Mouse (Mus musculus) CD8-positive naive resting alpha-beta T cell, adult 2 months (primary cell): Measurements from ENCODE around the gene Fars2.

Source experiments
- DNase-seq, 2 experiments: peaks; one replicate each; pipeline ENCODE4 v3.0.0; 2022; ENCODE audit warnings: low read depth in 2 of 2, low spot score in 2 of 2

Fars2 gene

GRCm38 (mm10) chr13:36654251-36654650 is 537.0 kb downstream of the Fars2 start:
- DNase-seq, result no peak

GRCm38 (mm10) chr13:36679345-36679744 is 562.1 kb downstream of the Fars2 start:
- no peak for DNase-seq

GRCm38 (mm10) chr13:36680690-36681355 is 563.6 kb downstream of the Fars2 start:
- no peak for DNase-seq

DNA sequence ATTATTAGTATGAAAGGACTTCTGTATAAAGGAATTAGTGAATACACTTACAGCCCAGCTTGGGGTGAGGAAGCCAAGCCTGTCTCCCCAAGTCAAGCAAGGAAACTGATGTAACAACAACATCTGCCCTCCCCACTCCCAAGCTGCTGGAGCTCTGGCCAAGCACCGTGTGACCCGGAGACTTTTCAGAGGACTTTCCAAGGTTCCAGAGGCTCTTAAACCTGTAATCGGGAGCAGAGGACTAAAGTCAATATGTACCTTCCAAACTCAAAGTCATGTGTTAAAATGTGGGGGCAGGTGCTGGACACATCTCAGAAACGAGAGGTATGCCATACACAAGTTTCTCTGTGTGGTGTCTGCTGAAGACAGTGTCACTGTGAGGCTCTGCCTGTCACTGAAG is 566.4 kb downstream of the Fars2 start:
- DNase-seq, result no peak

GRCm38 (mm10) chr13:36695516-36696201 is 578.4 kb downstream of the Fars2 start:
- no peak for DNase-seq

DNA sequence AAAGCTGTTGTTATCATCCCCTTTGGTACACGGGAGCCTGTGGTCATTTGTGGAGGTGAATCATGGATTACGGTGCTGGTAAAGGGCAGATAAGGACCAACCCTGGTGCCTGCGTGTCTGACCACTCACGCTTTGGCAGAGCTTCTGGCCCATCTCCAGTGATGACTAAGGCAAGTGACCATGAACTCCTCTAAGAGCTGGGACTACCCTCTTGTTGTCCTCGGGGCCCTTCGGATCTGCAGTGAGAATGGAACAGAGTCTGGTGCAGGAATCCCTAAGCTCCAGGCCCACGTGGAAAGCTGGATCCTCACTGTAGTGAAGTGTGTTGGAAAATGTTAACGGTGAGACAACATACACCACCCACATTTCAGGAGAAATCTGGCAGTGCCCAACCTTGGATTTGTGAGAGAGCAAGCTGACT is 579.1 kb downstream of the Fars2 start:
- no peak for DNase-seq

- no peak for DNase-seq
Measured at GRCm38 (mm10) chr13:36707088-36707690, 590.0 kb downstream of the Fars2 start.

GRCm38 (mm10) chr13:36714101-36714500 is 596.9 kb downstream of the Fars2 start:
- no peak for DNase-seq

GRCm38 (mm10) chr13:36716708-36717107 is 599.5 kb downstream of the Fars2 start:
- no peak for DNase-seq

DNA sequence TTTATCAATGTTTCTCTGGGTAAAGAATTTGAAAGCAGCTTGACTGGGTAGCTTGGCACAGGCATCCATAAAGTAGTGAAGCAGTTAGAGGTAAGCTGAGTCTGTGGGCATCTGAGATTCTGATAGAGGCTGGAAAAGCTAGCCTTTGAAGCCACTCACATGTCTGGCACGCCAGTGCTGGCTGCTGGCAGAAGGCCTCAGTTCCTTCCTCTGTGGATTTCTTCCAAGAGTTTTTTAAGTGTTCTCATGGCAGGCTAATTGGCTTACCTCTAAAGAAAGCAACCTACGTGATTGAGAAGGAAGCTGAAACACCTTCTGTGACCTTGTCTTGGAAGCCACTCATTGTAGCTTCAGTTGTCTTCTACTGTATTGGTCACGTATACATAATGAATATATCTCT is 600.2 kb downstream of the Fars2 start:
- DNase-seq, result no peak

DNA sequence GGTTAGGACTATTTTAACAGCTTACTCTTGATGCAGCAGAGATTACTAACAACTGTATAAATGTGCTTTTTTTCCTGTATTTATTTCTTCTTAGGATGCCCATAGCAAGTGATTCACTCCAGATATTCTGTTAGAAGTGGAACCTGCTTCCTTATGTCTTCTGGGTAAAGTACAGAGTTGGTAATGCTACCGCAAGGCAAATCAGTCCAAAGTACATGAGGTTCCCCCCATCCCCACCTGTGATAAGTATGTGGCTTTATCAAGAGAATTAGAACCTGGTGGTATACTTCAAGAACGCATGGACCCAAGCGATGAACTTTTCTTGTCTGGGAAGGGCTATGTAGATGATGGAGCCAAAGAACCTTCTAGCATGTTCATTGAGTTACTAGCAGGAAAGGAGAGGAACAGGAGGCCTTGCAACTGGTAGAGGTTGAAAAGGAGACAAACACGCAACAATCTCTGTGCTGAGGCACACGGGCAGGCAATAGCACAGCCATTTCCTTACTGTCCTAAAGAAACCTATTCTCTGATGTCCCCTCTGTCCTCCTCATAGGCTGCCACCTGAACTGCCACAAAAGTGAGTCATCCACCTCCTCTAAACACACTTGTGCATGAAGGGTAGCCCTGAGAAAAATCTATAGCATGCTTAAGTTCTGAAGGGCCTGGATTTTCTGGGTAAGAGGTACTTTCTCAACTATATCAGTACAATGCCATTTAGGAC is 603.2 kb downstream of the Fars2 start:
- DNase-seq, result no peak

GRCm38 (mm10) chr13:36722309-36722708 is 605.1 kb downstream of the Fars2 start:
- no peak for DNase-seq

DNA sequence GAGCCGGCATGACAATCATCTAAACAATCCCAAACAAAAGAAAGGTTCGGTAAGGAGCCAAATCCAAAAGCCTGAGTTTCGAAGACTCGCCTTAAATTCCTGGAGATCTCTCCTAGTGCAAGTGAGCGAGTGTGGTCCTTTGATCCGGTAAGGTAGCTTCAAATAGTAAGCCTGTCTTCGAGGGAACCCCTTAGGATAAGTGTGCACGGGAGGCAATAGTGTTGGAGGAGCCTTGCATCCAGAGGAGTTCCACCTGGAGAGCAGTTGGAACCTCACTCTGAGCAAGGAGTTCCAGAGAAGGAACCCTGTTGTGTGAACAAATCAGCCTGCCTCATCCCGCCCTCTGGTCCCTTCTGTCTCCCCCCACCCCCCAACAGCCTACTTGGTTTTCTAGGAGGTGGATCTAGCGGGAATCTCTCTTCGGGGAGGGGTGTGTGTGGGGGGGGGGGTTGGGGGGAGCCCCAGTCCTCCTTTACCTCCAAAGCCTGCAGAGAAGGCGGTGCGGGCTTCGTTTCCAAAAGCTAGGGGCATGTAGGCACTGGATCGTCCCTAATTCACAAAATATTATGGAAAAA is 606.6 kb downstream of the Fars2 start:
- no peak for DNase-seq

- DNase-seq, result no peak
Measured at GRCm38 (mm10) chr13:36724533-36725470, 607.6 kb downstream of the Fars2 start.

GRCm38 (mm10) chr13:36725881-36726280 is 608.7 kb downstream of the Fars2 start:
- DNase-seq, result no peak

DNA sequence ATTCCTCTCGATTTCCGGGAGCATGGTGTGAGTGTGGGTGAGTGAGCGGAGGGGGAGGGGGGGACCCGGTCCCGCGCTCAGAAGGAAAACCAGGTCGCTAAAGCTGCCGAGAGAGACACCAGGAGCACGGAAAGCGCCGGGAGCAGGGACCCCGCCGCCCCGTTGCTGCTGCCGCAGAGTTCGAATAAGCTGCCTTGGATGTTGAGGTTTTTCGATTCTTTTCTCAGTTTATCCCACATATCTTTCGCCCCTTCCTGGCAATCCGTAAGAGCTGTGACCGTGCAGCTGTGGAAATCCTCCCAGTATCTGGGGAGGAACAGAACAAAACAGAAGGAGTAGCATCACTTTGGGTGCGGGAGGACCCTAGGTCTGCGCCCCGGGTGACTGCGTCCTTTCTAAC is 609.3 kb downstream of the Fars2 start:
- no peak for DNase-seq

GRCm38 (mm10) chr13:36726951-36727778 is 610.0 kb downstream of the Fars2 start:
- DNase-seq, result no peak

- DNase-seq, result no peak
Measured at GRCm38 (mm10) chr13:36727779-36728470, 610.7 kb downstream of the Fars2 start.

DNA sequence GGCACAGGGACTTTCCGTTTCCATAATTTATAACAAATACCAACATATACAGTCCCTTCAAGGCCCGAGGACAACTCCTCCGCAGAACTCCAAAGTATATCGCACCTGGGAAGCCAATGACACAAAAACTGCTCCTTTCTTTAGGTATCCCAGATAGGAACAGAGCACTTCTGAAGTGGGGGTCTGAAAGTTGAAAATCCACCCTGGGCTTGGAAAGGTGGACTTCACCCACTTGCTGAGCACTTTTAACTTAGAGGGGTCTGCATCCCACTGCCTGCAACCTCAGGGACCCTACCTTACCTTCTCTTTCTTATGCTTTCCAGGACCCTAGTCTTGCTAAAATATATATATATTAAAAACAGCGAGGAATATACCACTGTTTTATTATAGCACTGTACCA is 611.3 kb downstream of the Fars2 start:
- no peak for DNase-seq
